Mouse (Mus musculus): ENCODE results near the gene Apba2.

The Apba2 gene

DNA sequence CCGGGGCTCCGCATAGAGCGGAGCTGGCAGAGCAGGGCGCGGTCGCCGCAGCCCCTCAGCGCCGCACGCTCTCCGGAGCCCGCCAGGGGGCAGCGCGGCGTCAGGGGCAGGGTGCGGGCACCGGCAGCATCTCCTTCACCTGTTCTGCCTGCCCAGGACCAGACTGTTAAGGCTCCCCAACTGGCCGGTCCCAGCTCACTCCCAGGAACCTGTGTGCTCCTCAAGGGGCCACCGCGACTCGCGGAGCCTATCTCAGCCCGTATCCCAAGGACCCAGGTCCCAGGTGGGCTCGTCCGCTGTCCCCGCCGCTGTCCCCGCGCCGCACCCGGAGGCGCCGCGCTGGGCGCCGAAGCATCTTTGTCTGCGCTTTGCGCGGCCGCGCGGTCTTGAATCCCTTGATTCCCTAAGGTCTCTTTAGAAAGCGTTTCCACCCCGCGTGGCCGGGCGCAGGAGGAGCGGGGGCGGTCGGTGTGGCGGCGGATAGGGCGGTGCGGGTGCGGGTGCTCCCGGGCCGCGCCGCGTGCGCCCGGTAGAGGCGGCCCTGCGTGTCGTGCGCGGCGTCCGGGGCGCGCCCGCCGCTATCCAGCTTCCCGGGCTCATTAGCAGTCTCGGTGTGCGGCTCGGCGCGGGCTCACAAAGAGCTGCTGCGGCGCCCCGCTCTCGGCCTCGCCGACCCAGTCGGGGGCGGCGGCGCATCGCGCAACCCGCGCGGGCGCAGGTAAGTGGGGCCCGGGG, at the start of gene Apba2:
Gene Apba2, plus strand, starts transcription at position 171 of the 735 bp plus-strand sequence.
- DNase-seq (ENCODE audit: low read depth) = no peak

DNA sequence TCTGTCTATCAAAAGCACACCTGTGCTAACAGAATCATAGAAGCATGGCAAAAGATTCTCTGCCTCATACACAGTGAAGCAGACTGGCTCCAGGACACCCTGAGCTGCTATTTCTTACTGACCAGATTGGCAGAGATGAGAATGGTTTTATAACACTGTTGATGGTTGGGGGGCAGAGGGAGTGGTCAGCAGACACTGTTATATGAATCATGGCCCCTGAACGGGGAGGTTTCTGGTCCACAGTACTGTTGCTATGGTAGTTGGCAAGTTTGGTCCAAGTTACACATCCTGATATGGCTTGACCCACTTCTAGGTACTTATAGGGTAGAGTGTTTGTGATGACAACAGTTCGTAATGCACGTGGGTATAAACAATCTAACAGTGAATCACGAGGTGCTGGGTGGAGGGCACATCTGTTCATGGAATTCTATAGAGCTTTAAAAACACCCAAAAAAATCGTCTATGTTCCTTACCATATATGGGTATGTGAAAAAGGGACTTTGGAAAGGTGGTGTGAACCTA, 49.6 kb upstream of the Apba2 start:
- no peak for DNase-seq (ENCODE audit: low read depth)

GRCm38 (mm10) chr7:64452471-64453222, 48.9 kb upstream of the Apba2 start:
- DNase-seq (ENCODE audit: low read depth) = no peak

GRCm38 (mm10) chr7:64456176-64456575, 45.3 kb upstream of the Apba2 start:
- DNase-seq (ENCODE audit: low read depth) = no peak

DNA sequence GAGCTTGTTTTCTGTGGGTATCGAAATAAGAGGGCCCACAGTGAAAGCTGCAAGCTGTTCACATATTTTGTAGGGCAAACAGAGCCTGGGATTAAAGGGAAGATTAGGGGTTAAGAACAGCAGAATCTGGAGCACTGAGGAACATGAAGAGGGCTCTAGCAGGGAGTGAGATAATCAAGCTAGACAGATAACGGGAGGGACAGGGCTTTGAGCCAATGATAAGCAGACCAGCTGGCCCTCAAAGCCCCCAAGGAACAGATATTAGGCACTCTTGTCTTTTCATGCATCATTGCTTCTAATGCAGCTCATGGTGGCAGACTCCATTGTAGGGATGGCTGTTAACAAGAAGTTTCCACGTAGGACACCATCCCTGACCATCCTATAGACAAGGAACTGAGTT, 44.8 kb upstream of the Apba2 start:
- no peak for DNase-seq (ENCODE audit: low read depth)

DNA sequence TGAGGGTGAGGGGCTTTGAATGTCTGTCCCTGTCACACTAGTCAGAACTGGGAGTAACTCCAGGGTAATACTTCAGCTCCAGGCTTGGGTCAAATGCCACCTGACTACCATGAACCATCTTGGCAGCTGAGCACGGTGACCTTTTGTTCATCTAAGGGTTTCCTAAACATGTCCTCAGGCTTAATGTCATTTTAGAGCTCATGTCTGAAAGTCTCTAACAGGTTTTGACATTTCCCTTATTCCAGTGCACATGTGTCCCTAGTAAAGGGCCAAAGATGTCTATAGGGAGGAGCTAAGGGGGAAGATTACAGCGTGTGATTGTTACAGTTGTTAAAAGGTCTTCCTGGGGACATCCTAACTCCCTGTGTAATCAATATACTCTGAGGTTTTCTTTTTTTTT, 43.7 kb upstream of the Apba2 start:
- no peak for DNase-seq (ENCODE audit: low read depth)

DNA sequence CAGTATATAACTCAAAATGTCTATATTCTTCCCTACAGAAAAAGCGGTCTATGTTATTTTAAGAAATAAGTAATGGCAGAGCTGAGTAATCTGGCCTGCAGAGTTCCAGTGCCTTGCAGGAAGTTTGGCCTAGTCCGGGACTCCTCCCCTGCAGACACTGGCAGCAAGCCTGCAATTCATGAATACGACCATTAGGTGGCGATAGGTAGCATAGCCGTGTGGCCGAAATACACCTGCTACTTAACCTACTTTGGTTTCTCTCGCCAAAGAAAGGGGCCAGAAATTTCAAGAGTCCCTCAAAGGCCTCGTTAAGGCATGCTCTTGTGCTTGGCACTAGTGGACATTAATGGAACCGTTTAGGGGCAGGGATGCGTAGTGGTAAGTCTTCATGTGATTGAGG, 4.1 kb upstream of the Apba2 start:
- DNase-seq (ENCODE audit: low read depth) = no peak

DNA sequence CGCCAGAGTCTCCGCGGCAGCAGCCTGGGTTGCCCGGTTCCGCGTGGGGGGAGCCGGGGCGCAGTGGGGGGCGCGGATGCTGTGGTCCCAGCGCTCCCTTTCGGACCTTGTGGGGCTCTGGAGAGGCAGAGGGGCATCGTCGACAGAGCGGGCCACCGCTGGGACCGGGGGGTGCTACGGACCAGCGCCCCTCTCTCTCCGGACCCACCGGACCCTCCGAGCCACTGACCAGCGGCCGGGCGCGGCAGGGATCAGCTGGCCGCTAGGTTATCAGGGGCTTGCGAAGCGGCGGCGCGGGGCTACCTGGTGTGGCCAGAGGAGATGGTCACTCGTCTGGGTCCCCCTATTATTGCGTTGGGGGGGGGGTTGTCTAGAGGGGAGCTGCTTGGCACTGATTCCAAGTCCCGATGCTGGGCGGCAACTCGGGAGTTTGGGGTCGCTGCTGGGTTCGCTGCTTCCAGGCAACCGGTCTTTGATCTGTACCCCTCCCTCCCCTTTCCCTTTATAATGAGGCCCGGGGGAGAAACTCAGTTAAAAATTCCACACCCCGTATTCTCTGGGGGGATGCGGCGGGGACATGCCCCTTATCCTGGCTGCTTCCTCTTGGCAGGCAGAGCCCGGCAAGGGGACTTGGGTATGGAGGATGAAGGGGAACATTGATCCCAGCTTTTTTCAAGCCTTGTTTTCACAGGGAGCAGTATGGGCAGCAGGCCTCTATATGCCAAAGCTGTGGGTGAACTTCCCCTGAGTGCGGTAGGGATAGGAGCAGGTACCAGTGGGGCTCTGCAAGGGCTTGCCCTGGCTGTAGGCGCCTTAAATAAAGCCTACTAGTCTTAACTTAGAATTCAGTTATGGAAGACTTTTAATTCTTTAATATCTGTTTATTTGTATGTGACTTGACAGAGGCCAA, 1.0 kb downstream of the Apba2 start:
- DNase-seq (ENCODE audit: low read depth) = no peak

DNA sequence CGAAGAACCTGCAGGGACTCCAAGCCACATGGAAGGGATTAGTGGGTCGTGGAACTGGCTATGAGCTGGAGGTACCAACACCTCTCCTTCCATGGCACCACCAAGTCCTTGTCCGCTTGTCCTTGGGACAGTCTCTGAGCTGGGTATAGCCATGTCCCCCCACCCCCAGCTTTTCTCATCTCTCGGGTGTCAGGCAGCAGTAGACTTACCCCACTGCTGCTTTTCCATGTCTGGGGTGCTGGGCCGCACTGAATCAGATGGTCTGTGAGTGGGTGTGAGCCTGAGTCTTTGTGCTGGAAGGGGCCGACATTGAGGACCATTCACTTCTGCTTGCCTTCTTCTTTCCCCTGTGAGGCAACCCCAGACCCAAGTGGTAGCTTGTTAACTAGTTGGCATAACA, 2.1 kb downstream of the Apba2 start:
- DNase-seq (ENCODE audit: low read depth) = no peak

- no peak for DNase-seq (ENCODE audit: low read depth)
These were observed 3.3 kb downstream of the Apba2 start for GRCm38 (mm10) chr7:64504691-64505231.

DNA sequence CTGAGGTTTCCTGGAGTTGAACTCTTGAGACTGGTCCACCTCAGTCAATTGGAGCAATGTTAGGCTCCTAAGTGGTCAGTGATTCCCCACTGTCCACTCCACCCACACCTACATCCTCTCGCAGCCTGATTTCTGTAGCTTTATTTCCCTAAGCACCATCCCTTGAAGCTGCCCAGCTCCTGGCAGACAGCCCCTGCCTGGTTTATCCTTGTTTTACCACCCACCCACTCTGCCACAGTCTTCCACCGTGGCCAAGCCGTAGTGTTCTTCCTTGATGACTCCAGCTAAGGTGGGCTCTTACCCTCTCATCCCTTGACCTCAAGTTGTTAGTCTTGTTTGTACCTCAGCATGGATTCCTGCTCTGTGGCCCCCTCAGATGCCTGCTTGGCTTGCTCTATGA, 4.1 kb downstream of the Apba2 start:
- no peak for DNase-seq (ENCODE audit: low read depth)

- no peak for DNase-seq (ENCODE audit: low read depth)
These were observed 7.3 kb downstream of the Apba2 start for GRCm38 (mm10) chr7:64508826-64509225.

DNA sequence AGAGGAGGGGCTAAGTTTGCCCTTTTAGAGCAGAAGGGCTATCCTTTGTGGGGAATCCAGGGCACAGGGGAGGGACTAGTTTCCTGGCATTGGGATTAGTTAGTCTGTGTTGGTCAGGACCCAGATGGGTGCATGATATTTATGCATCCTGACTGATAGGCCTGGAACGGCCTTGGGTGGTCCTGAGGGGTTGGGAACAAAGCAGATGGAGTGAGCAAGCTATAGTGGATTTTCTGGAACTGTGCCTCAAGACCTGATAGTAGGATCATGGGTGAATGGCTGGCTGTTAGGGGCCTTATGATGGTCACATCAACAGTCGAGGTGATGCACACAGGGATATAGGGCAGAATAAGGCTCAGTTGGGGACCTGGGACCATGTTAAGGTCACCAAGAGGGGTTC, 8.4 kb downstream of the Apba2 start:
- DNase-seq (ENCODE audit: low read depth) = no peak

GRCm38 (mm10) chr7:64510526-64511210, 9.2 kb downstream of the Apba2 start:
- DNase-seq (ENCODE audit: low read depth) = no peak

DNA sequence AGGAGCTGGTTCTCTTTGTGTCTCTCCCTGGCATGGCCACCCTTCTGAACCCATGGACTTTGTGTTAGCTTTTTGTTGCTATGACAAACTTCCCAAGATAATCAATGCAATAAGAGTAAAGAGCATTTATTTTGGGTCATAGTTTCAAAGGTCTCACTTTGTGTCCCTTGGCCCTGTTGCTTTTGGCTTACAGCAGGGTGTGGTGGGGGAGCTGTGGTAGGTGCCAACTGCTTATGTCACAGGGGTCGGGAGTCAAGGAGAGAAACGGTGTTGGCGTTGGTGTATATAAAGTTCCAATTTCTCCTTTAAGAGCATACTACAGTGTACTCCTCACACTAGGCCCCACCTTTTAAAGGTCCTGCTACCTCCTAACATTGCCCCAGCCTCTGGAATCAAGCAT, 12.1 kb downstream of the Apba2 start:
- DNase-seq (ENCODE audit: low read depth) = no peak

- DNase-seq (ENCODE audit: low read depth) = no peak
These were observed 13.8 kb downstream of the Apba2 start for GRCm38 (mm10) chr7:64515280-64515679.

DNA sequence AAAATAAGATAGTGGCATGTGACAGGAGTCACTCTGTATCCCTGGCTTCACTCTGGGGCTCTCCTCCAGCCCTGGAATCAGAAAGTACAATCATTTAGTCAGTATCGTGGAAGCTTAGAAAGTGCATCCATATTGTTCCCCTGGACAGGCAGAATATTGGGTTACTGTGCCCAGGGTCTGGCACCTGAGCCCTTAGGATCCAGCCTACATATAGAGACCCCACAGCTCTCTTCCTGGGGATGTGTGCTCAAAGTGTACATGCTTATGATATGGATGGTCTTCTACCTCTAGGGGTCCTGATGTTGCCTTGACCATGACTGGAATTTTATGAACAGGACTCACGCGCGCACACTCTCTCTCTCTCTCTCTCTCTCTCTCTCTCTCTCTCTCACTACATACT, 14.4 kb downstream of the Apba2 start:
- DNase-seq (ENCODE audit: low read depth) = no peak

DNA sequence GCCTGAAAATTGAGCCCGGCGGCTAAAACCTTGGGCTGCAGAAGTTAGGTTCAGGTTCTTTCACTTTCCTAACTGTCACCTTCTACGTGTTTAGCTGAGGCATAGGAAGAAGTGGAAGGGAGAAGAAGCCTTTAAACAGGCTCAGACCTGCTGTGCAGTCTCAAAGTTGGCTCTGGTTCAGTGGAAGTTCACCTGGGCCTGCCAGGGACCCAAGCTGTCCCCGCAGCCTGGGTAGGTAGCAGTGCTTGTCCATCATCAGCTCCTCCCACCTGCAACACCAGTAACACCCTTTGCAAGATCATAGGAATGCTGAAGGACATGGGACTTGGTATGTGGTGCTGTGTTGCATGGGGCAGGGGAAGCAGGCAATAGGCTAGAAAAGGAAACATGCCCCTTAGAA, 17.6 kb downstream of the Apba2 start:
- DNase-seq (ENCODE audit: low read depth) = no peak

DNA sequence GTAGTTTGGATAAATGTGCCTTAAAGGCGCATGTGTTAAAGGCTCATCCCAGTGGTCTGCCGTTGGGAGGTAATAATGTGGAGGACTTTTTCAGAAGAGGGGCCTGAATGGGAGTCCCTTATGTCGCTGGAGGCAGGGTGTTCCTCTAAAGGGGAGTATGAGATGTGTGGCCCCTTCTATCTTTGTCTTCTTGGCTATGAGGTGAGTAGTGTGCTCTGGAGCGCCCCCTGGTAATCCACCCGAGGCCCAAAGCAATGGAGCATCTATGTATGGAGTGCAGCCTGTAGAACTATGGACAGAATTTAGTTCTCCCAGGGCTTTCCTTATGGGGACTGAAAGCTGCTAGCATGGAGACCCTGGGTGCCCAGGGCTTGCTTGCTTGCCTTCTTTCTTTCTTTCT, 18.0 kb downstream of the Apba2 start:
- no peak for DNase-seq (ENCODE audit: low read depth)

GRCm38 (mm10) chr7:64521695-64522408, 20.3 kb downstream of the Apba2 start:
- no peak for DNase-seq (ENCODE audit: low read depth)

DNA sequence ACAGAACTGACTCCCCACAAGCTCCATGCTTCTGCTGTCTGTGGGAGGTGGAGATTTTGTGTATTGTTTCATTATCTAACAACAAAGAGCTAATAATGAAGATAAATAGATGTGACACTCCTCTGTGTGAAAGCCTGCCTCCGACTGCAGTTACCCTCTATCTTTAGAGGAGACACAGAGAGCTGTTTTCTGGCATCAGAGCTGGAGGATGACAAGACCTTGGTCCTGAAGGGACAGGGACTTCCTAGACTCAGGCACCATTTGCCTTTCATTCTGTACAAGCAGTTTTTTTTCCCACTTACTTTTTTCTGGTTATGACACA, 20.9 kb downstream of the Apba2 start:
- no peak for DNase-seq (ENCODE audit: low read depth)

Data from c-Kit-positive CD71-negative TER-119-negative erythroid progenitor cells, embryonic 14.5 days (primary cell).